Mouse (Mus musculus) skeletal muscle tissue, adult 2 months (tissue): Measurements from ENCODE around the gene Clip2.

Experiments
- DNase-seq: peaks from one replicate; pipeline ENCODE4 v3.0.0-alpha.2; 2012; ENCODE audit warnings: low read depth, low spot score

Gene Clip2

DNA sequence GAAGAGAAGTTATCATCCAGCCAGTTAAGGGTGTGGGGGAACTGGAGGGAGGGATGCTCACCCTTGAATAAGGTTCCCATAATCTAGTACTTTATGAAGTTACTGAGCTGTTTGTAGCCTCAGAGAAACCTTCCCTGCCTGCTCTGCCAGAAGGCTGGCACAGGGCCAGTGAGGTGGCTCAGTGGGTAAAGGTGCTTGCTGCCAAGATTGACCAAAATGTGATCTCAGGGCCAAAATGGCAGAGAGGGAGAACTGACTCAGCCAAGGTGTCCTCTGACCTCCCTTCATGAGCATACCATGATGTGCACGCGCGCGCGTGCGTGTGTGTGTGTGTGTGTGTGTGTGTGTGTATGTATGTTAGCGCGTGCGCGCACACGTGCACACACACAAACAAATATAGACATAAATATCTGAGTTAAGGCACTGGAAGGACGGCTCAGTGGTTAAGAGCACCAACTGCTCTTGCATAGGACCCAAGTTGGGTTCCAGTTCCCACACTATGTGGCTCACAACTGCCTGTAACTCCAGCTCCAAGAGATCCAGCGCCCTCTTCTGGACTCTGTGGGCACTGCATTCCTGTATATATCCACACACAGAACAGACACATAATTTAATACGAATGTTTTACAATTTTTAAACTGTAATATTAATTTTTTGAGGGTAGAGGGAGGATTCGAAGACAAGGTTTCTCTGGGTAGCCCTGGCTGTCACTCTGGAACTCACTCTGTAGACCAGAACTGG lies 26.1 kb downstream of the Clip2 start:
- DNase-seq = no peak

DNA sequence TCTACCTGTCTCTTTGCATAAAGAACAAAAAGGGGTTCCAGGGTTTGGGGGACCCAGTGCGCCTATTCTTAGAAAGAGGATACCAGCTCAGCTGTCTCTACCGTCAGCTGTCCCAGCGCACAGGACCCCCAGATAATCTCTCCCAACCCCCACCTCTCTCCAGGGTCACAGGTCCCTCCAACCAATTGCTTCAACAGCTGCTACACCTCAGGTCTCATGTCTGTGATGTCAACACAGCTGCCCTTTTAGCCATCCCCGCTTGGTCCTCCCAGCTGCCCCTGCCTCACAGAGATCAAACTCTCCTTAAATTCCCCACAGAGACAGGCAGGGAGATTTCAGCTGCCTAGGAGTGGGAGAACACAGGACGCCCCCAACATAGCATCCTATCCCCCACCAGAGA lies 28.5 kb downstream of the Clip2 start:
- no peak for DNase-seq

DNA sequence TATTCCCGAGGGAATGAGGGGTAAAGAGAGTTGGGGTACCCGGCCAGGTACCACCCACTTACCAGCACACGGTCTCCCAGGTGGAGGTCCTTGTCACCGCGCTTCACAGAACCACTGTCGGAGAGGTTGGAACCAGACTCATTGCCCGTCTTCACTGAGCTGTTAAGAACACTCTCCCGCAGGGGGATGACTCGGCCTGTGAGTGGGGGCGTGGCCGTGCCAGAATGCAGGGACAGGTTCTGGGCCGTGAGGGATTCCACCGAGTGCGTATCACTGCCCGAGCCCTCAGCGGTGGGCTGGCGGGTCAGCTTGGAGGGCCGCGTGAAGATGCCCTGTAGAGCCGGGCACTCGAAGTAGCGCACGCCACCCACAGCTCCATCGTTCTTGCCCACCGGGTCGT lies 29.7 kb downstream of the Clip2 start:
- no peak for DNase-seq

DNA sequence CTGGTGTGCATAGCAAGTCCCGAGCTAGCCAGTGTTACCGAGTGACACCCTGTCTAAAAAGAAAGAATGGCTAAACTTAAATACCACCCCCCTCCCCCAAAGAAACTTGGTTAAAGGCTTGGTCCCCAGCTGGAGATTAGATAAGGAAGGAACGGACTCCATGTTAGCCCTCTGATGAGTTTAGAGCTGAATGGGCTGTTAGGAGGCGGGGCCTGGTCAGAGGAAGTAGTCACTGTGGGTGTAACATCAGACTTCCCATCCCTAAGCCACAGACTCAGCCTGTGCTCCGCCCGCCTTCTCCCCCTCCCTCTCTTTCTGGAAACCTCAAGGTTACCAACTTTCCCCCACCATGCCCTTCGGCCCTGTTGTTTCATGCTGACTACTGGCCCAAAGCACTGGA lies 30.4 kb downstream of the Clip2 start:
- no peak for DNase-seq

DNA sequence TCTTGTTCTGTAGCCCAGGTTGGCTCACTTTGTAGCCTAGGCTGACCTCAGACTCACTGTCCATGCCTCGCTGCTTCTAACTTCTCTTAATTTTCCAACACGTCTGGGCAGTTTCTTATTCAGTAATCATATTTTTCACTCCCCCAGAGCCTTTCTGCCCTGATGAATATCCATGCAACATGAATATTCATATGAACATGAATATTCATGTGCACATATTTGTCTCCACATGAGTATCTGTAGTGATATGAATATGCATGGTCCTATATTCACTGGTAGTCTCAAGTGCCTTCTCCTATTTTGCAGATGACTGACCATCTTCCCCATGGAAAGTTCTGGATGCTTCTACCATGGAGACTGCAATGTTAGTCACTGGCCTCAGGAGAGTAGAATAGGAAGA lies 31.1 kb downstream of the Clip2 start:
- no peak for DNase-seq

DNA sequence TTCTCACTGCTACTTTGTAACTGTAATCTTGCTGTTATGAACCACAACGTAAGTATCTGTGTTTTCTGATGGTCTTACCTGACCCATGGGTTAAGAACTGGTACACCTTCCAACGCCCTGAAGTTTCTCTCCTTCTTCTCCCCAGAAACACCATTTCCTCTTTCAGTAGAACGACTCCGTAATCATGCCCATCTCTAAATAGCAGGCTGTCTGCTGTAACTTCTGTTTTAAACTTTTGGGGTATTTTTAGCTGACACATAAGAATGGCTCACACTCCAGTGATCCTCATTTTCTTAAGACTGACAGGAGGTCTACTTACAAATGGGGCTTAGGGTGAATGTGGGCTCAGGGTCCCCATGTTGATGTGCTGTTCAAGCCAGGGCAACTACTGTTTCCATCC lies 32.1 kb downstream of the Clip2 start:
- no peak for DNase-seq

DNA sequence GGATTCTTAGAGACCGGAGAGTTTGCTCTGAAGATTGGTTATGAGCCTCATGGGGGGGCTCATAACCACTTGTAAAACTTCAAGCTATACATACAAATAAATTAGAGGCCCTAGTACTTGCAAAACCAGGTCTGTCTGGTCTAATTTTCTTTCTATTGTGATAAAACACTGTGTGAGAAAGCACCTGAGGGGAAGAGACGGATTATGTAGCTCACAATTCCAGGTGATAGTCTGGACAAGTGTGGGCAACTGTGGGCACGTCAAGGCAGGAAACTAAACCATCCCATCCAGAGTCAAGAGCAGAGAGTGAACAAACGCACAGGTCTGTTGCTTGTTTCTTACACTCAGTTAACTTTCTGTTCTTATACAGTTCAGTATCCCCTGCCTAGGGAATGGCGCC lies 32.8 kb downstream of the Clip2 start:
- DNase-seq = no peak

DNA sequence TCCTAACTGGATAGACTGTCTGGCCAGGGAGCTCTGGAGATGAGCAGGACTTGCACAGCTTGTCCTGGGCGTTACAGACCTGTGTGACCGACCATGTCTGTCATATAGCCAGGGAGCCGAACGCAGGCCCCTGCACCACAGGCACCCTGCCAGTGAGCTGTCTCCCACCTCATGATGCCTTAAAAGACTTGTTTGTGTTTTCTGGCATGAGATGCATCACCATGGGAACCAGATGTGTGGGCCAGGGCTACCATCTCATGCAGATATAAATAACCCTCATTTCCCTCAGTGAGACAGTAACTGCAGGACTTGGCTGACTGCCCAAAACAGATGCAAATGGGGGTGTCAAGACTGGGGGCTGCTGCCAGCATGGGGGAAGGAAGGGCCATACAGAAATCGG lies 40.1 kb downstream of the Clip2 start:
- DNase-seq = no peak

DNA sequence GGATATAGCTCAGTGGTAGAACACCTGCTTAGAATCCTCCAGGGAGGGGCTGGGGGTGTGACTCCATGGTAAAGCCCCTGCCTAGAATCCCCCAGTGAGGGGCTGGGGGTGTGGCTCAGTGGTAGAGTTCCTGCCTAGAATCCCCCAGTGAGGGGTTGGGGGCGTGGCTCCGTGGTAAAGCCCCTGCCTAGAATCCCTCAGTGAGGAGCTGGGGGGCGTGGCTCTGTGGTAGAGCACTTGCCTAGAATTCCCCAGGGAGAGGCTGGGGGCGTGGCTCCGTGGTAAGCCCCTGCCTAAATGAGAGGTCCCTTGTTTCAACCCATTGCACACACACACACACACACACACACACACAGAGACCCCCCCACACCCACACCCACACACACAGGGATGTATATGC lies 42.0 kb downstream of the Clip2 start:
- no peak for DNase-seq

DNA sequence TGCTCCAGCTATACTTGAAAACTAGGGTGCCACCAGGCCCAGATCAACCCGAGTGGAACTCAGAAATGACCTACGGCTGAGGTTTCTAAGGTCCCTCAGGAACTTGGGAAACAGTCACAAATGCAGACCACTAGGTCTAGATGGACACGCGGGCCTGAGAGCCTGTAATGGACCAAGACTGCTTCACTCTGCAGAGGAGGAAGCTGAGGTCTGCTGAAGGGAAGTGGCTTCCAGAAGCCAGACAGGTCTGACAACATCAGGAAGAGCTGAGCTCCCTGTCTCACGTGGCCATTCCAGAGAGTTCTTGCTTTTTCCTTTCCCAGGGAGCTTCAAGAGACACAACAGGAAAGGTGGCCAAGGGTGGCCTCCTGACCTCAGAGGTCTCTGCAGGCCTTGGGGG lies 43.3 kb downstream of the Clip2 start:
- DNase-seq = no peak

DNA sequence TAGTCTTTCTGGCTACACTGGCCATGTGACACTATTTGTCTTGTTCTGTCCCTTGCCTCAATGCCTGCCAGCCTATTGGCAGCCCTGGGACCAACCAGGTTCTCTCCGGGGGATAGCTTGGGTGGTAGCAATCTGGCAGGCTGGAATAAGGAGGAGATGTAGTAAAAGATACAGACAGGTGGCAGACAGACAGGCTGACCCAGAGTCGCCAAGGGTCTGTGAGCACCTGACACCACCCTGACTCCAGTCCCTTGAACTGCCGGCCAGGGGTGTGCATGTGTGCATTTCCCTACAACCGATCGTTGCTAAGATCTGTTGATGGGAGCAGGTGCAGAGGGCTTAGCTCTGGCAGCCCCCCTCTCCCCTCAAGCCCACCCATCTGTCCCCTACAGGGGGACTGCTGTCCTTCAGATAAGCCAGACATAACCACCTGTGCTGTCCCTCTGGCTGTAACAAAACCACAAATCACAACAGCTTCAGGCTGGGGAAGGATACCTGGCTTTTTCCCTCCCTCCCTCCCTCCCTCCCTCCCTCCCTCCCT lies 44.3 kb downstream of the Clip2 start:
- no peak for DNase-seq

DNA sequence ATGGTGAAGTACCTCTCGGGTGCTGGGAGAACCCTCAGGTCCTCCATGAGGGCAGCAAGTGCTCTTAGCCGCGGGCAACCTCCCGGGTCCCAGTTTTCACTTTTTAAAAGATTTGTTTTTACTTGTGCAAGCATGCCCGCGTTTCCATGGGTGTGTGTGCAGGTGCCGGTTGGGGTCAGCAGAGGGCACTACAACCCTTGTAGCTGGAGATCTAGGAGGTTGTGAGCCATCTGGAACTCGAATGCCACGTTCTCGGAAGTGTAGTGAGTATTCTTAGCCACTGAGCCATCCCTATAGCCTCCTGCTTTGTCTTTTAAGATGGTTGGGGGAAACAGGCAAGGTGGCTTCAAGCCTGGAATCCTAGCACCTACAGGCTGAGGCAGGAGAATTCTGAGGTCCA lies 44.9 kb downstream of the Clip2 start:
- peak; percentile 79 for DNase-seq

DNA sequence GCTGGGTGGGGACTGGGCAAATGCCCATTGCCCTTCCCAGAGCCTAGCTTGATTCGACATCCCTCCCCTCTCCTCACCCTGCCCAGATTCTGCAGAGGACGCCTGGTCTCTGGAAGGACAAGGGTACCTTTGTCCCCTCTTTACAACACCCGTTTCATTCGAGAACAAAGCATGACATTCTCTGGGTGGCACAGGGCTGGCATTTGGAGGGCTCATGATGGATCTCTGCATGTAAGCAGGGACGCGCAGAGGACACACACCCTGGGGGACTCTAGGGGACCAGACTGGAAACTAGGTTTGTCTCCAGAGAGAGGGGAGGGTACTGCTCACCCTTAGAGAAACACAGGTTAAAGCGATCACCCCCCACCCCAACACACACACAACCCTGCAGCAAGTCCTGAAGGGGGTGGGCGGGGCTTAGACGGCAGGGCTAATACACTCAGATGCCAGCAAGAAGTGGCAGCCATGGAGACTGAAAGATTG lies 46.4 kb downstream of the Clip2 start:
- no peak for DNase-seq

DNA sequence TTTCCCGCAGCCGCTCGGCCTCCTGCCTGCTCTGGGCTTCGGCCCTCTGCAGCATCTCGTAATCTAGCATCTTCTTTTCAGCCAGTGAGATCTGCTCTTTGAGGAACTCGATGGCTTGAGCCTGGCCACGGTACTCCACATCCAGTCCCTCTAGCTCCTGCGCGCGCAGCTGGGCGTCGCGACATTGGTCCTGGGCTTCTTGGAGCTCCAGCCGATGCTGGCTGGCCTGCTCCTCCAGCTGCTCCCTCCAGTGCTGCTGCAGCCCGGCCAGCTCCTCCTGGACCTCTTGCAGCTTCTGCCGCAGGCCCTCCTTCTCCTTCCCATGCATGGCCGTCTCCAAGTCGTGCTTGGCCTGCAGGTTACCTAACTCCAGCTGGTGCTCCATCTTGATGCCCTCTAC lies 49.6 kb downstream of the Clip2 start:
- DNase-seq = no peak

DNA sequence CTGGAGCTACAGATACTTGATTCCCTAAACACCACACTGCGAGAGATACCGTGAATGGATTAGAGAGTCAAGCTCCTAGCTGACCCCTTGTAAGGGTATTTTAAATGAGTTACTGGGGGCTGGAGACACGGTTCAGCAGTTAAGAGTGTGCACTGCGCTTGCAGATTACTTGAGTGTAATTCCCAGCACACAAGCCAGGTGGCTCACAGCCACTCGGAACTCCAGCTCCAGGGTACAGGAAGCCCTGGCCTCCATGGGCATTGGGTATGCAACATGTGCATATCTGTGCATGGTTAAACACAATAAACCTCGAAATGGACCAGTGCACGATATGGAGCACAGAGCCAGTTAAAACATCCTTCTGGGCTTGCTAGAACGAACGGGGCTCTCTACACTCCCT lies 50.8 kb downstream of the Clip2 start:
- DNase-seq = no peak

DNA sequence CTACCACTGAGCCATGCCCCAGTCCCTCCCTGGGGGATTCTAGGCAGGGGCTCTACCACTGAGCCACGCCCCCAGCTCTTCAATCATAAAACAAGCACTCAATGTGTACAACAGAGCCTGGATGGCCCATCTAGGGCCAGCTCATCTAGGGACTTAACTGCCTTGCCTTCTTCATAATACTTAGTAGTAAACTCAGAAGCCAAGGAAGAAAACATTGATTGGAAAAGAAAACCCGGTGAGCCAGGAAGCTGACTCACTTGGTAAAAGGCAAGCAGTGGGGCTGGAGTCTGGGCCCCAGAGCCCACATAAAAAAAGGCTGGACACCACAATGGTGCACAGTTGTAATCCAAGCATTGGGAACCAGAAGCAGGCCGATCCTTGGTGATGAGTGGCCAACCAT lies 51.6 kb downstream of the Clip2 start:
- DNase-seq = no peak

DNA sequence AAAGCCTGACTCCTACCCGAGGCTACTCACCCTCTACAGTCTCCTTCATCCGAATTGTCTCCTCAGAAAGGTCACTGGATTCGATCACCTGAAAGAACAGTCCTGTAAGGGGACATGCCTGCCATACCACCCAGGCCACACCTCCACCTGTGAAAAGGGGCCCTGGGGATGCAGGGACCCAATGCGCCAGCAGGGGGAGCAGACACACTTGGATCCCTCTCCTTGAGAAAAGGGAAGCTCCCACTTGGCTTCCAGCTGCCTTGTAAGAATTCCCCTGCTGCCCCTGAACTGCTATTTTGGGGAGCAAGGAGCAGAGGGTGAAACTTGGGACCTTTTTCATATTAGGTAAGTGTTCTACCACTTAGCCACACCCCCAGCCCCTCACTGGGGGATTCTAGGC lies 52.2 kb downstream of the Clip2 start:
- no peak for DNase-seq

DNA sequence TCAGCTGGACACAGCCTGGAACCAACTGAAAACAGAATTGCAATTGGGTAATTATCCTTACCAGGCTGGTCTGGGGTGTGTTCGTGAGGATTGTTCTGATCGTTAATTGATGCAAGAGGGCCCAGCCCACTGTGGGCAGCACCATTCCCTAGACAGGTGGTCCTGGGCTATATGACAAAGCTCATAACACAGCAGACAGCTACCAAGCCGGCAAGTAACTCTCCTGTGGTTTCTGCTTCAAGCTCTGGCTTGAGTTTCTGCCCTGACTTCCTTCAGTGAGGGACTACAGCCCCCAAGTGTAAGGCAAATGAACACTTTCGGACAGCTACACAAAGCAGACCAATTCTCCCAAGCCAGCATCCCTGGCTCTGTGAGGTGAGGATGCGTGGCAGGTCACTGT lies 55.2 kb downstream of the Clip2 start:
- DNase-seq = no peak

DNA sequence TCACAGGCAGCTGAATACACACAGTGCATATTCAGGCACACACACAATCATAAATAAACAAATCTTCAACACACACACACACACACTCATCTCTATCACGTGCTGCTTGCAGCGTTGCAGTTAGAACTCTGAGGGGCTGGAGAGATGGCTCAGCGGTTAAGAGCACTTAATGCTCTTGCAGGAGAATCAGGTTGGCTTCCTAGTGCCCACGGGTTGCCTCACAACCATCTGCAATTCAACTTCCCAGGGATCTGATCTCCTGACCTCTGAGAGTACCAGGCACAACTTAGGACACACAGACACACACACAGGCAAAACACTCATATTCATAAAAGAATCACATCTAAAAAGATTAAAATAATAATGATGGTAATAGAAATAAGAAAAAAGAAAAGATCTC lies 56.4 kb downstream of the Clip2 start:
- DNase-seq = no peak

DNA sequence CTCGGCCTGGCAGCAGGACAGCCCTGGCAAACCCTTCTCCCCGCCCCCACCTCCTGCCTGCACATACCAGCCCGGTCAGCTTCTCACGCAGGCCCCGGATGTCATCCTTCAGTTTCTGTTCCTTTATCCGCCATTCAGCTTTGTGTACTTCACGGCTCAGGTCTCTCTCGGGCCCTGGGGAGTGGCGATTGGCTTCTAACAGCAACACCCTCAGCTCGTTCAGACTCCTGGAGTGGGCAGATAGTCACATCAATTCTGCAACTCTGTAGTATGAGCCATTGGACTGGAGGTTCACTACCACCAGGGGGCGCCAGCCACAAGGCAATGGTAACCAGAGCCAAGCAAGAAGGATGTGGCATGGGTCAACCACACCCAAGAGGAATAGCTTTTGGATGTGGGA lies 58.1 kb downstream of the Clip2 start:
- DNase-seq = peak; percentile 67

DNA sequence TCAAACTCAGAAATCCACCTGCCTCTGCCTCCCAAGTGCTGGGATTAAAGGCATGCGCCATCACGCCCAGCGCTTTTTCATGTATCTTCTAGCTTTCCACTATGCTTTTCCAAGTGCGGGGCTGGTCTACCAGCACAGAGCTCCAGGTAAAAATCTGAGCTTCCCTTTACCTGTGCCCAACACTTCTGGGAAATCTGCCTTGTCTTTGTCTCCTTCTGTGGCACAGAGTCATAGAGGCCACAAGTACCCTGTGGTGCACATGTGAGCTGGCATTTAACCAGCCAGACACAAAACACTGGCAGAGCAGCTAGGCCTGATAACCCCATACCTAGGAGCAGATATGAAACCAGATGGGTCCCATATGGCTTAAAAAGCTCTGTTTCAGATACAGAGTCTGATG lies 59.3 kb downstream of the Clip2 start:
- no peak for DNase-seq

DNA sequence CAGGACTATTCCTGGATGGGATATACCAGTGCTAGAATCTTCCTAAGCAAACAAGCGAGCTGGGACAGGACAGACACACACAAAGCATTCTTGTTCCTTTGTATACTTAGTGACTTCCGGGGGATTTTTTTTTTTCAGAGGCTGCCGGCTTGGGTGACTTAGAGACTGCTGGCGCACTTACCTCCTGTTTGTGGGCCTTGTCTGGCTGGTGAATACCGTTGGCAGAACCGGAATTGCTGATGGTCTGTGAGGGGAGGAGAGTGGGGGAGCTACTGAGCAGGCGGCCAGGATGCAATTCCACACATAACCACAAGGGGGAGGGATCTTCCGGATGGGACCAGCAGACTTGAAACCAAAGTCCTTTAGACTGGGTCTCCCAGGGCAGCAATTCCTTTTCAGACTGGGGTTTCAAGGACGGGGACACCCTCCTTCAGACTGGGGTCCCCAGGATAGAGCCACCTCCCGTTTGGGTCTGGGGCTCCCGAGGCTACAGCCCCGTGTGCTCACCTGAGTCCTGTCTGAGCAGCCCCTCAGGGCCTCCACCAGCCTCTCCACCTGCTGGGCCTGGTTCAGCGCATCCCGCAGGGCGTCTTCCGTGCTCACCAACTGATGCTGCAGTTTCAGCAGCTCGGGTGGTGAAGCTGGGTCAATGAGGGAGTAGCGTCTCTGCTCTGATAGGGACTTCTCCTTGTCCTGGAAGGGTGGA lies 60.4 kb downstream of the Clip2 start:
- DNase-seq = peak; percentile 70

DNA sequence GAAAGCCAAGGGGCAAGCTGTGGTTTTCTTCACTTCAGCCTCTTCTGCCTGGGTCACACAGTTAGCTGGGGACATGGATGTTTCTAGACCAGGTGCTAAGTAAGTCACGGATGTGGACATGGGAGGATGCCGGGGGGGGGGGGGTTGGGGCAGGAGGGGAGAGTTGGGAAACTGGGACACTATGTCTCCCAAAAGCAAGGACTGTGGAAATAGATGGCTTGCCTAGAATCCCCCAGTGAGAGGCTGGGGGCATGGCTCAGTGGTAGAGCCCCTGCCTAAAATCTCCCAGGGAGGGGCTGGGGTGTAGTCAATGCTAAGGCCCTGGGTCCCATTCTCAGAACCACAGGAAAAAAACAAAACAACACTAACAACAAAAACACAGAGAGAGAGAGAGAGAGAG lies 61.0 kb downstream of the Clip2 start:
- no peak for DNase-seq
